Mouse (Mus musculus) G1E (cell line): ENCODE results near the gene 1700003E16Rik.
A peak's percentile ranks its signal among the peaks of the same experiment; 100 is the strongest.

Experiments used
- CTCF ChIP-seq: IDR thresholded peaks from 2 replicates; pipeline ENCODE4 v1.5.1; 2012; ENCODE audit warnings: low read depth, low read length, inconsistent platforms, mixed read lengths
- GATA2 ChIP-seq: IDR thresholded peaks from 2 replicates; pipeline ENCODE4 v1.6.1; 2012; ENCODE audit warnings: low read depth, low read length, inconsistent platforms, borderline replicate concordance
- POLR2AphosphoS5 ChIP-seq: IDR thresholded peaks from 2 replicates; pipeline ENCODE4 v1.6.1; 2012; ENCODE audit warnings: low read depth, low read length, inconsistent platforms; ENCODE audit not compliant: insufficient replicate concordance
- TAL1 ChIP-seq: conservative IDR thresholded peaks from 2 replicates; pipeline ENCODE4 v1.6.1; 2012; ENCODE audit warnings: low read depth, low read length, inconsistent platforms, mixed read lengths

GRCm38 (mm10) chr6:83107566-83108400 is 48.4 kb upstream of the 1700003E16Rik start:
- TF ChIP-seq CTCF (peak; percentile 92), POLR2AphosphoS5 (no peak), GATA2 (no peak), TAL1 (no peak)
